Mouse (Mus musculus) intestine, embryonic 15.5 days (tissue): Measurements from ENCODE around the gene Jak2. TPM values are rescaled to one million over a fixed set of nuclear protein-coding genes. Genes with fewer than 3 reads are reported as not detected.

Experiments
- ATAC-seq: fragments of 200-750 bp; cut with Nextera tagmentation; 2 replicates; pipeline ENCODE4 v1.8.0; 2017; ENCODE audit warnings: moderate TSS enrichment, moderate library complexity
- H3K27ac ChIP-seq: fragments of 300-500 bp; sonication (generic); 2 replicates; pipeline ENCODE4 v1.5.1; 2015; ENCODE audit warnings: mild to moderate bottlenecking, inconsistent platforms
- H3K27me3 ChIP-seq: fragments of 300-500 bp; sonication (generic); replicated peaks from 2 replicates; pipeline ENCODE4 v1.6.1; 2015; ENCODE audit warnings: inconsistent platforms
- H3K36me3 ChIP-seq: fragments of 300-500 bp; sonication (generic); 2 replicates; pipeline ENCODE4 v1.6.1; 2015; ENCODE audit warnings: inconsistent platforms
- H3K4me1 ChIP-seq: fragments of 300-500 bp; sonication (generic); replicated peaks from 2 replicates; pipeline ENCODE4 v1.6.1; 2015; ENCODE audit warnings: inconsistent platforms
- H3K4me2 ChIP-seq: fragments of 300-500 bp; sonication (generic); replicated peaks from 2 replicates; pipeline ENCODE4 v1.6.1; 2015; ENCODE audit warnings: mild to moderate bottlenecking, inconsistent platforms
- H3K4me3 ChIP-seq: fragments of 300-500 bp; sonication (generic); replicated peaks from 2 replicates; pipeline ENCODE4 v1.5.1; 2015; ENCODE audit warnings: inconsistent platforms
- H3K9ac ChIP-seq: fragments of 300-500 bp; sonication (generic); 2 replicates; pipeline ENCODE4 v1.6.1; 2015; ENCODE audit warnings: inconsistent platforms
- H3K9me3 ChIP-seq: fragments of 300-500 bp; sonication (generic); 2 replicates; pipeline ENCODE4 v1.6.1; 2016; ENCODE audit warnings: inconsistent platforms
- WGBS: fragments of 180-500 bp; shearing (Covaris S2); methylation state at CpG from one replicate; pipeline ENCODE4 v1.1.7; 2015; 5-methylcytosine and 5-hydroxymethylcytosine counted together
- polyA plus RNA-seq: library from polyadenylated mRNA; unstranded; fragments of >200 nt; fragmentation: Nextera tagmentation; extraction: Ambion mirVana; gene quantifications from 2 replicates; pipeline ENCODE4 v1.2.1, GENCODE M21; 2015

Gene Jak2
- polyA plus RNA-seq, result 8.0 and 8.8 TPM in 2 replicates

DNA sequence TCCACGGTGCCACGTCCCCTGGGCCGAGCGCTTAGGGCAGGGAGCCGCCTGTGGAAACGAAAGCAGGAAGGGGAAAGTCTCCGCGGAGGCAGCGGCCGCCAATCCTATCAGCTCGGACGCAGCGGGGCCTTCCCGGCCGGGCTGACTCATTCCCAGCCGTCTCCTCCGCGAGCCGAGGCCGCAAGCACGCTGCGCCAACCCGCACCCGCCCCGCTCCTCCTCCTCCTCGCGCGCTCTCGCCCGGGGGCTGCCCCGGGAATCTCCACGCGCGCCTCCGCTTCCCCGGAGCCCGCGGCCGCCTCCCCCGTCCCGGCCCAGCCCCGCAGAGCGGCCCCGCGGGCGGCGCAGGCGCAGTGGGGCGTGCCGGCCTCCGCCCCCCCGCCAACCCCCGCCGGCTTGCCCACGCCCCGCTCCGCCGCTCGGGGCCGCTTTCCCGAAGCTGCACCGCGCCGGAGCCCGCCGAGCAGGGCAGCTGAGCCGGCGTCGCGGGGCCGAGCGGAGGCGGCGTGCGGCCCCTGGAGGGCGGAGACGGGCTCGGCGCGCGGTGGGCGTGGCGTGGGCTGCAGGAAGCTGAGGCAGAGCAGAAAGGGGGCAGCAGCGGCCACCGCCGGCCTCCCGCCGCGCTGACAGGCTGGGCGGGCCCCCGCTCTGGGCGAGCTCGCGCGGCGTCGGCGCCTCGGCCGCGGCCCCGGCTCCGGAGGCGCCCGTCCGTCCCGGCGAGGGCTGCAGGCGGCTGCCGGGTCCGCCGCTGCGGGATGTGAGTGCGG is at the start of gene Jak2:
Jak2 (plus strand) TSS at position 638 of the 767 bp plus-strand sequence.
- Histone ChIP-seq H3K27ac (peak within 1 kb of the TSS; percentile 98), H3K4me3 (peak within 1 kb of the TSS; percentile 88), H3K4me1 (peaks cover 16% of the 10 kb centered on the region; the same call in 1 of the 2 replicates), H3K36me3 (no peaks in the 10 kb centered on the region), H3K9ac (peak within 1 kb of the TSS; percentile 94), H3K27me3 (no peaks in the 10 kb centered on the region), H3K9me3 (no peaks in the 10 kb centered on the region), H3K4me2 (peak within 1 kb of the TSS; percentile 91)
- peak; percentile 97 for ATAC-seq
- 0% methylated on average over 71 of the region's 114 CpGs for WGBS

GRCm38 (mm10) chr19:29203337-29203736 is 48.3 kb upstream of the Jak2 start:
- no peak for ATAC-seq
- WGBS, result 51% methylated on average over 2 of the region's 2 CpGs

DNA sequence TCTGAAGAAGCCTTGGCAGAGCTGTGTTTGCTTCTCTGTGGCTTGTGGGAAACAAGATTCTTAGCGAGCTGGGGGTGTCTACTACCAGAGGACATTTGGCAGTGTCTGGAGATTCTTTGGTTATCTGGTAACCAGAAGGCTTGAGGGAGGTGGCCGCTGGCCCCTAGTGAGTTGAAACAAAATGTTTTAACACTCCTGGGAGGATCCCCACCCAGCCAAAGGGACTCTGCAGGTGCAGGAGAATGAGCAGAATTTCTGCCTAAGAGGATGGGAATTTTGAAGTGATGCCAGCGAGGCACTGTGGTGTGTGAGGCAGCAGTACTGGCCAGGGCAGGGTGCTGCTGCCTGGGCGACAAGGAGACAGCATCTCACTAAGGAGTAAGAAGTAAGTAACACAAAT is 47.0 kb upstream of the Jak2 start:
- Histone ChIP-seq H3K36me3 (no peaks in the 10 kb centered on the region), H3K9me3 (no peaks in the 10 kb centered on the region), H3K9ac (no peak overlapping the region), H3K27ac (no peak overlapping the region), H3K4me2 (no peak overlapping the region), H3K27me3 (no peaks in the 10 kb centered on the region), H3K4me3 (no peak overlapping the region), H3K4me1 (no peaks in the 10 kb centered on the region)
- WGBS, result 62% methylated on average over 4 of the region's 4 CpGs
- ATAC-seq, result no peak

More at GRCm38 (mm10) chr19:29203337-29203736, 48.3 kb upstream of the Jak2 start:
- no peak overlapping the region for H3K27ac ChIP-seq
- no peaks in the 10 kb centered on the region for H3K36me3 ChIP-seq
- H3K4me3 ChIP-seq, result no peak overlapping the region
- H3K9me3 ChIP-seq, result no peaks in the 10 kb centered on the region
- H3K4me2 ChIP-seq, result no peak overlapping the region
- no peaks in the 10 kb centered on the region for H3K4me1 ChIP-seq
- no peaks in the 10 kb centered on the region for H3K27me3 ChIP-seq
- no peak overlapping the region for H3K9ac ChIP-seq

DNA sequence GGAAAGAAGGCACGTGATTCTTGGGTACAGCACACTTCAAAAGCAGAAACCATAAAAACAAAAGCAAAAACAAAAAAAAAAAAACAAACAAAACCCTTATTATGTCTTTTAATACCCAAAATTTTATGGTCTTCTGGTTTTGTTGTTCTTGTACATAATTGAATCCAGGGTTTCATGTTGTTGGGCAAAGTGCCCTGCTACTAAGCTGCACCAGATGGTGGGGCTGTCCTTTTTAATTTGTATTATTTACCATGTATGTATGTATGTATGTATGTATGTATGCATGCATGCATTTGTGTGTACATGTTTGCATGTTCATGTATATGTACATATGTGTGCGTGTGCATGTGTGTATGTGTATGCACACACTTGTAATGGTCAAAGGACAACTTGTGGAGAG is 46.4 kb upstream of the Jak2 start:
- no peak overlapping the region for H3K4me2 ChIP-seq
- H3K27me3 ChIP-seq, result no peaks in the 10 kb centered on the region
- ATAC-seq, result no peak
- H3K4me3 ChIP-seq, result no peak overlapping the region
- no peak overlapping the region for H3K27ac ChIP-seq
- H3K36me3 ChIP-seq, result no peaks in the 10 kb centered on the region
- H3K9me3 ChIP-seq, result no peaks in the 10 kb centered on the region
- WGBS, result 80% methylated on average over 2 of the region's 2 CpGs
- H3K9ac ChIP-seq, result no peak overlapping the region
- H3K4me1 ChIP-seq, result no peaks in the 10 kb centered on the region

DNA sequence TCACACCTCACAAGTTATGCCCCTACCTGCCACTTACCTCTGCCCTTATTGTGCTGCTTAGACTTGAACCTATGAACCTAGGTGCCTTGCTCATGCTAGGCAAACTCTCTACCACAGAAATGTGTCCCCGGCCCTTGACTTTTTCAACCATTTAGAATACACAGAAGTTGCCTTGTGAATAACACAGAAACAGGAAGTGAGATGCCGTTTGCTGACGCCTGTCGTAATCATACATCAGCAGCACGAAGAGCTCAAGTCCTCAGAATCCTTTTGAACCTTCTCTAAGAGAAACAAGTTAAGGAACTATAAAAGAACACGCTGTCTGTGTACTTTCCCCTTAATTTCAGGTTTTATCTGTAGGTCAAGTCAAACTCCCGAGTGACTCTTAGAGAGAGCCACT is 41.7 kb upstream of the Jak2 start:
- Histone ChIP-seq H3K9ac (no peak overlapping the region), H3K9me3 (no peaks in the 10 kb centered on the region), H3K4me2 (no peak overlapping the region), H3K4me3 (no peak overlapping the region), H3K27ac (no peak overlapping the region), H3K4me1 (no peaks in the 10 kb centered on the region), H3K27me3 (no peaks in the 10 kb centered on the region), H3K36me3 (no peaks in the 10 kb centered on the region)
- 69% methylated on average over 7 of the region's 7 CpGs for WGBS
- no peak for ATAC-seq

DNA sequence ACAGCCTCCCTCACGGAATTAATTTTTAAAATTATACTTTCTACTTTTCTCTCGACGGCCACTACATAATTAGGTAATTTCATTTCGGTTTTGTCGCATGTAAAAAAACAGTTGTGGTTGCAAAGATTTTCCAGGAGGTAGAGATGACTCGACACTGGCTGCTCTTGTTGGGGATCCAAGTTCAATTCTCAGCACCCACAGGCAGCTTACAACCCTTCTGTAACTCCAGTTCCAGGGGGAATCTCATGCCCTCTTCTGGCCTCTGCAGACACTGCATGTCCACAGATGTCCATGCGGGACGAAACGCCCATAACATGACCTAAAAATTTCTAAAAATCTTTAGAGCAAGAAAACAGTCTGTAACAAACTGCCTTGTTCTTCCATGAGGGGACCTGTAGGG is 41.3 kb upstream of the Jak2 start:
- no peak overlapping the region for H3K9ac ChIP-seq
- H3K4me3 ChIP-seq, result no peak overlapping the region
- WGBS, result 95% methylated on average over 9 of the region's 9 CpGs
- H3K9me3 ChIP-seq, result no peaks in the 10 kb centered on the region
- no peak overlapping the region for H3K4me2 ChIP-seq
- H3K27ac ChIP-seq, result no peak overlapping the region
- no peak for ATAC-seq
- H3K4me1 ChIP-seq, result no peaks in the 10 kb centered on the region
- no peaks in the 10 kb centered on the region for H3K36me3 ChIP-seq
- no peaks in the 10 kb centered on the region for H3K27me3 ChIP-seq

GRCm38 (mm10) chr19:29215811-29216509 is 35.7 kb upstream of the Jak2 start:
- Histone ChIP-seq H3K27ac (no peak overlapping the region), H3K27me3 (no peaks in the 10 kb centered on the region), H3K4me1 (no peaks in the 10 kb centered on the region), H3K36me3 (no peaks in the 10 kb centered on the region), H3K9me3 (no peaks in the 10 kb centered on the region), H3K4me3 (no peak overlapping the region), H3K9ac (no peak overlapping the region), H3K4me2 (no peak overlapping the region)
- ATAC-seq, result no peak
- 48% methylated on average over 8 of the region's 8 CpGs for WGBS

GRCm38 (mm10) chr19:29221867-29222266 is 29.8 kb upstream of the Jak2 start:
- H3K4me3 ChIP-seq, result no peak overlapping the region
- H3K9ac ChIP-seq, result no peak overlapping the region
- H3K4me1 ChIP-seq, result no peaks in the 10 kb centered on the region
- H3K36me3 ChIP-seq, result no peaks in the 10 kb centered on the region
- H3K27ac ChIP-seq, result no peak overlapping the region
- no peaks in the 10 kb centered on the region for H3K27me3 ChIP-seq
- no peaks in the 10 kb centered on the region for H3K9me3 ChIP-seq
- no peak for ATAC-seq
- 70% methylated on average over 4 of the region's 4 CpGs for WGBS
- no peak overlapping the region for H3K4me2 ChIP-seq

DNA sequence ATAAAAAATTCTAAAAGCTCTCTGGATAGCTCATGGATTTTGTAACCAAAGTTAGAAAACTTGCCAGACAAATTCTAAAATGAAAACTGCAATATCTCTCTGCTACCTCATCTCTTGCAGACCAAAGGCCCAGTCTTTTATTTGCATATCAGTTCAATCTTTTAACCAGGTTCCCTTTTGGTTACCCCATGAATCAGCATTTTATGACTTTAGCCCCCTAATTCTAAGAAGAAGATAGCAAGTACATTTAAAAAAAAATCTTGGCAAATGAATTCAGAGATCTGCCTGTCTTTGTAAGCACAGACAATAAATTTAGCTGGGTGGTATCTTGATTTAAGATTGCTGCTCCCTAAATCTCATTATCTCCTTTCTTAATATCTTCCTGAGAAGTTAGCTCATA is 26.7 kb upstream of the Jak2 start:
- no peaks in the 10 kb centered on the region for H3K36me3 ChIP-seq
- no peaks in the 10 kb centered on the region for H3K4me1 ChIP-seq
- no peak for ATAC-seq
- H3K27me3 ChIP-seq, result no peaks in the 10 kb centered on the region
- no peak overlapping the region for H3K27ac ChIP-seq
- H3K9ac ChIP-seq, result no peak overlapping the region
- H3K4me2 ChIP-seq, result no peak overlapping the region
- H3K4me3 ChIP-seq, result no peak overlapping the region
- no peaks in the 10 kb centered on the region for H3K9me3 ChIP-seq

- Histone ChIP-seq H3K4me1 (no peaks in the 10 kb centered on the region), H3K27me3 (no peaks in the 10 kb centered on the region), H3K9ac (no peak overlapping the region), H3K27ac (no peak overlapping the region), H3K4me2 (no peak overlapping the region), H3K9me3 (no peaks in the 10 kb centered on the region), H3K36me3 (no peaks in the 10 kb centered on the region), H3K4me3 (no peak overlapping the region)
- WGBS, result 60% methylated on average over 1 of the region's 1 CpGs
- no peak for ATAC-seq
These were observed 24.6 kb upstream of the Jak2 start for GRCm38 (mm10) chr19:29226996-29227395.

- no peaks in the 10 kb centered on the region for H3K9me3 ChIP-seq
- 69% methylated on average over 9 of the region's 9 CpGs for WGBS
- no peak for ATAC-seq
- no peak overlapping the region for H3K9ac ChIP-seq
- H3K4me1 ChIP-seq, result no peaks in the 10 kb centered on the region
- no peak overlapping the region for H3K4me2 ChIP-seq
- no peaks in the 10 kb centered on the region for H3K27me3 ChIP-seq
- no peak overlapping the region for H3K4me3 ChIP-seq
- no peak overlapping the region for H3K27ac ChIP-seq
- H3K36me3 ChIP-seq, result no peaks in the 10 kb centered on the region
These were observed 23.6 kb upstream of the Jak2 start for GRCm38 (mm10) chr19:29227941-29228590.

DNA sequence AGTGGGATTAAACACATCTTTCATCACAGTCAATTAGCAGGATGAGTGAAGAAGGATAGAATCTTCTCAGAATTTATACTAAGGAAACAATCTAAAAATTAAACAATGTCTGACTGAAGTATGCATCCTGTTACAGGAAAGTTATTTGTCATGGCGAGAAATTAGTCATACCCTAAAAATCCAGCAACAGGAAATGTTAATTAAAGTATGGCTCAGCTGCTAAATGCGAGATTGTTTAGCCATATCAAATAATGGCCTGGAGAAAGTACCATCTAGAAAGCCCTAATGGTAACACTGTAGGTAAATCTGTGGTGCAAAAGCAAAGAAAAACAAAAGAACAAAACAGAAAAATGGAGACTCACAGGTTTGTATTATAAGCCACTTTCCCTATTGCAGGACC is 22.6 kb upstream of the Jak2 start:
- Histone ChIP-seq H3K9ac (no peak overlapping the region), H3K4me3 (no peak overlapping the region), H3K27ac (no peak overlapping the region), H3K36me3 (no peaks in the 10 kb centered on the region), H3K4me2 (no peak overlapping the region), H3K27me3 (no peaks in the 10 kb centered on the region), H3K4me1 (no peaks in the 10 kb centered on the region), H3K9me3 (no peaks in the 10 kb centered on the region)
- ATAC-seq, result no peak
- 66% methylated on average over 2 of the region's 2 CpGs for WGBS
